Mouse (Mus musculus): ENCODE measurements around the gene Oxld1. TPM values are rescaled to one million over a fixed set of nuclear protein-coding genes. Genes with fewer than 3 reads are reported as not detected.
A peak's percentile ranks its signal among the peaks of the same experiment; 100 is the strongest.

The Oxld1 gene
- total RNA-seq (2018; cell fraction: chromatin; rRNA removed), result 10 to 100 TPM in 1 of 26 experiments, 1 to 10 TPM in 16, under 1 TPM in 1, not detected in 8; 0.70 to 11.6 (median 3.5) TPM
- total RNA-seq (2018; cell fraction: cytosol; rRNA removed), result 10 to 100 TPM in 1 of 26 experiments, 1 to 10 TPM in 25; 1.6 to 10.5 (median 7.5) TPM
- 10 to 100 TPM in 1 of 26 experiments, 1 to 10 TPM in 18, under 1 TPM in 1, not detected in 6; 0.99 to 10.5 (median 2.7) TPM for total RNA-seq (2018; cell fraction: nucleus; rRNA removed)
- 2.6 to 10.4 TPM (median 6.3 TPM) in 3 replicates for polyA plus RNA-seq (2018)

DNA sequence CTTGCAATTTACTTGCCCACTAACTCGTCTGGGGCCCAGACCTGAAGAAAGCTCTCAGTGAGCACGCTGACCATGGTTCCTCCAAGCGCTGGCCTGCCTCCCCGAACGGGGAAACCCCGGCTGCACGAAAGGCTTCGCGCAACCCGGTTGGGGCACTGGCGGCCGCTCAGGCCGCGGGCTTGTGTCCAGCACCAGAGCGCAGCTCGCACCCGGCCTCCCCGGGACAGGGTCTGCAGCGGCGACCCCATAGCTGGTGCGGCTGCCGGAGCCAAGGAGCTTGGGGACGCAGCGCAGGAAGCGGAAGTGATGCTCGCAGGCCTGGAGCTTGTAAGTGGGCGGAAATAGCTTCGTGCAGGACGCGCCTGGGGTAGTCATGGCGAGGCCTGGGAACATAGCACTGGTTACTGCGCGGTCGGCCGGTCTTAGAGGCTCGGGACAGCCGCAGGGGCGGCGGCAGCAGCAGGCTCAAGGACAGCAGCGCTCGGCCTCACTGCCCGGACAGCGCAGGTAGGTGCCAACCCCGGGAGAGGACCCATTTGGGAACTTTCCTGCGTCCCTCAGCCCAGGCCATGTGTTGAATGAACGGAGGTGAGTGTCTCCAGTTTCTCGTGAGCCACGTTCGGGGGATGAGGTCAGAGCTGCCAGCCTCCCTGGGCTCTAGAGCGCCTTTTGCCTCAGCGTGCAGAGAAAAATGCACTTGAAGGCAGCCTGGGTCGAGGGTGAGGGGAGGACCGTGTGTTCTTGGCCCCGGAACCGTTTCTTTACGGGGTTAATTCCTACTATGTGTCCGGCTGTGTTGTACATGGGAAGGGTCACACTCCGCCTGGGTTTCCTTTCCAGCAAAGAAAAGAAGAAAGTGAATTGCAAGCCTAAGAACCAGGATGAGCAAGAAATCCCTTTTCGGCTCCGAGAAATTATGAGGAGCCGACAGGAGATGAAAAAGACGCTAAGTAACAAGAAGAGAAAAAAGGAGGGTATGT is at the start of gene Oxld1, which contains the start of gene Ccdc137:
Oxld1 (minus strand) TSS at position 297 of the 980 bp plus-strand sequence.
Ccdc137 (plus strand) TSS at position 344 of the 980 bp plus-strand sequence.
- H3K79me2 ChIP-seq (ENCODE audit: inconsistent target), result peaks cover 20% of the 10 kb centered on the region; the same call in 1 of the 2 replicates
- H3K4me3 ChIP-seq (ENCODE audit: inconsistent target), result peak within 1 kb of the TSS; percentile 77
- H3K27ac ChIP-seq, result peak within 1 kb of the TSS; percentile 67
- H3K36me3 ChIP-seq (ENCODE audit: inconsistent target), result peaks cover 19% of the 10 kb centered on the region; the same call in 1 of the 2 replicates
- 4% methylated on average over 59 of the region's 62 CpGs for WGBS (ENCODE audit: missing documents)

GRCm38 (mm10) chr11:120506899-120507298 is 49.0 kb upstream of the Oxld1 start:
- WGBS (ENCODE audit: missing documents), result 77% methylated on average over 4 of the region's 4 CpGs

GRCm38 (mm10) chr11:120505661-120506060 is 47.8 kb upstream of the Oxld1 start:
- H3K79me2 ChIP-seq (ENCODE audit: inconsistent target), result no peaks in the 10 kb centered on the region
- no peaks in the 10 kb centered on the region for H3K36me3 ChIP-seq (ENCODE audit: inconsistent target)
- no peak overlapping the region for H3K27ac ChIP-seq
- H3K4me3 ChIP-seq (ENCODE audit: inconsistent target), result no peak overlapping the region
- 94% methylated on average over 1 of the region's 3 CpGs for WGBS (ENCODE audit: missing documents)

More at GRCm38 (mm10) chr11:120506899-120507298, 49.0 kb upstream of the Oxld1 start:
- Histone ChIP-seq H3K79me2 (ENCODE audit: inconsistent target) (no peaks in the 10 kb centered on the region), H3K27ac (no peak overlapping the region), H3K4me3 (ENCODE audit: inconsistent target) (no peak overlapping the region), H3K36me3 (ENCODE audit: inconsistent target) (no peaks in the 10 kb centered on the region)

GRCm38 (mm10) chr11:120501701-120502100 is 43.8 kb upstream of the Oxld1 start:
- Histone ChIP-seq H3K4me3 (ENCODE audit: inconsistent target) (no peak overlapping the region), H3K27ac (no peak overlapping the region), H3K79me2 (ENCODE audit: inconsistent target) (no peaks in the 10 kb centered on the region), H3K36me3 (ENCODE audit: inconsistent target) (peaks cover 11% of the 10 kb centered on the region; the same call in 1 of the 2 replicates)
- 72% methylated on average over 4 of the region's 4 CpGs for WGBS (ENCODE audit: missing documents)

DNA sequence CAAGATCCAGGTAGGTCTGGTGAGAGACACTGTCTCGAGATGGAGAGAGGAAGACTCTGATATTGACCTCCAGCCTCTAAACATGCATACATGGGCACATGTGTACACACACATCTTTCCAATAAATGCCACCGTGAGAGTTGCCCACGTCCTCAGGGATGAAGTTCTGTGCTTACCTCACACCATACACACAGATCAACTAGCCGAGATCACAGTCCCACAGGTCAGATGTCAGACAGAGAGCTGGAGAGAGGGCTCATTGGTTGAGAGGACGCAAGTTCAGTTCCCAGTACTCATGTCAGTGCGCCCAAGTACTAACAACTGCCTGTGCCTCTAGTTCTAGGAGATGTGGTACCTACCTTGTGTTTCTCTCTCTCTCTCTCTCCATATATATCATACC is 43.1 kb upstream of the Oxld1 start:
- Histone ChIP-seq H3K27ac (no peak overlapping the region), H3K79me2 (ENCODE audit: inconsistent target) (no peaks in the 10 kb centered on the region), H3K4me3 (ENCODE audit: inconsistent target) (no peak overlapping the region), H3K36me3 (ENCODE audit: inconsistent target) (peaks cover 17% of the 10 kb centered on the region; the same call in 1 of the 2 replicates)
- 69% methylated on average over 6 of the region's 6 CpGs for WGBS (ENCODE audit: missing documents)

- Histone ChIP-seq H3K27ac (no peak overlapping the region), H3K79me2 (ENCODE audit: inconsistent target) (no peaks in the 10 kb centered on the region), H3K36me3 (ENCODE audit: inconsistent target) (peaks cover 22% of the 10 kb centered on the region; the same call in 1 of the 2 replicates), H3K4me3 (ENCODE audit: inconsistent target) (no peak overlapping the region)
- WGBS (ENCODE audit: missing documents), result 33% methylated on average over 3 of the region's 3 CpGs
Measured at GRCm38 (mm10) chr11:120500357-120500756, 42.5 kb upstream of the Oxld1 start.

DNA sequence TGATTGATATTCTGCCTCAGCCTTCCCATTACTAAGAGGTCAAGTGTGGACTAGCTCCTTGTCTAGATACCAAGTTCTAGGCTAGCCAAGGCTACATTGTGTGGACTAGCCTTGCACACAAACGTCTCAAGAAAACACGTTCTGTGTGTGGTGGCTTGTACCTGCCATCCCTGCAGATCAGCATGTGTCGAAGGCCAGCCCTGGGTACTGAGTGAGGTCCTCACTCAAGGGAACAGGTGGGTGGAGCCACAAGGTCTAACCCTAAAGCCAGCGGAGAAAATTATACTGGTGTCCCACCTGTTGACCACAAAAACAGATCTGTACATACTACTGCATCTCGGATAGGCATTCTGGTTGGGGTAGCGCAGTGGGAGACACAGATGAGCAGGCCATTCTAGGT is 42.0 kb upstream of the Oxld1 start:
- 87% methylated on average over 5 of the region's 6 CpGs for WGBS (ENCODE audit: missing documents)
- peaks cover 27% of the 10 kb centered on the region; the same call in 1 of the 2 replicates for H3K36me3 ChIP-seq (ENCODE audit: inconsistent target)

GRCm38 (mm10) chr11:120498891-120499290 is 41.0 kb upstream of the Oxld1 start:
- WGBS (ENCODE audit: missing documents), result 97% methylated on average over 4 of the region's 5 CpGs
- Histone ChIP-seq H3K27ac (no peak overlapping the region), H3K36me3 (ENCODE audit: inconsistent target) (peaks cover 31% of the 10 kb centered on the region; the same call in 1 of the 2 replicates), H3K4me3 (ENCODE audit: inconsistent target) (no peak overlapping the region), H3K79me2 (ENCODE audit: inconsistent target) (peaks cover 3% of the 10 kb centered on the region)

More for the DNA sequence above, 42.0 kb upstream of the Oxld1 start:
- Histone ChIP-seq H3K27ac (no peak overlapping the region), H3K4me3 (ENCODE audit: inconsistent target) (no peak overlapping the region), H3K79me2 (ENCODE audit: inconsistent target) (no peaks in the 10 kb centered on the region)

- Histone ChIP-seq H3K36me3 (ENCODE audit: inconsistent target) (peaks cover 31% of the 10 kb centered on the region; the same call in 1 of the 2 replicates), H3K79me2 (ENCODE audit: inconsistent target) (peaks cover 10% of the 10 kb centered on the region), H3K27ac (no peak overlapping the region), H3K4me3 (ENCODE audit: inconsistent target) (no peak overlapping the region)
- WGBS (ENCODE audit: missing documents), result 95% methylated on average over 12 of the region's 12 CpGs
Measured at GRCm38 (mm10) chr11:120498226-120498625, 40.4 kb upstream of the Oxld1 start.

DNA sequence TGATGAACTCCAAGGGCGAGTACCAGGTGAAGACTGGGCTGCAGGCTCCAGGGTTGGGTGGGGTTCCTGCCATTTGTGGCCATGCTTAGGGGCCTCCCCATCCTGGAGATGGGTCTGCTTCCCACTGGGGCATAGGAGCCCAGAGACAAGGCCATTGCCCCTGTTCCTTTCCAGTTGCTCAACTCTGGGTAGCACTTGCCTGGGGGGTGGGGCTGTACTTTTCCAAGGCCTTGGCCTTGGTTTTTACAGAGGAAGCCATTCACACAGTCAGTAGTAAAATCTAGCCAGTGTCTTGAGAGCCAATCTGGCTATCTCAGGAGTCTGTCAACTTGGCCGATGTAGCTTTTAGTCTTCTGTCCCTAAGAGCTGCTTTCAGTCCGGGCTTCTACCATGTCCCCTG is 39.6 kb upstream of the Oxld1 start:
- H3K79me2 ChIP-seq (ENCODE audit: inconsistent target), result peaks cover 14% of the 10 kb centered on the region
- WGBS (ENCODE audit: missing documents), result 98% methylated on average over 3 of the region's 3 CpGs
- H3K4me3 ChIP-seq (ENCODE audit: inconsistent target), result no peak overlapping the region
- H3K27ac ChIP-seq, result no peak overlapping the region
- peaks cover 31% of the 10 kb centered on the region; the same call in 1 of the 2 replicates for H3K36me3 ChIP-seq (ENCODE audit: inconsistent target)

- no peak overlapping the region for H3K27ac ChIP-seq
- peaks cover 14% of the 10 kb centered on the region for H3K79me2 ChIP-seq (ENCODE audit: inconsistent target)
- H3K4me3 ChIP-seq (ENCODE audit: inconsistent target), result no peak overlapping the region
- 100% methylated on average over 3 of the region's 3 CpGs for WGBS (ENCODE audit: missing documents)
- H3K36me3 ChIP-seq (ENCODE audit: inconsistent target), result peaks cover 31% of the 10 kb centered on the region; the same call in 1 of the 2 replicates
Measured at GRCm38 (mm10) chr11:120493911-120494310, 36.0 kb upstream of the Oxld1 start.

- peaks cover 35% of the 10 kb centered on the region; the same call in 1 of the 2 replicates for H3K36me3 ChIP-seq (ENCODE audit: inconsistent target)
- WGBS (ENCODE audit: missing documents), result 80% methylated on average over 3 of the region's 3 CpGs
- H3K79me2 ChIP-seq (ENCODE audit: inconsistent target), result peaks cover 14% of the 10 kb centered on the region
- peak overlapping the region; percentile 82 for H3K27ac ChIP-seq
- peak overlapping the region; percentile 72 for H3K4me3 ChIP-seq (ENCODE audit: inconsistent target)
Measured at GRCm38 (mm10) chr11:120493351-120493750, 35.5 kb upstream of the Oxld1 start.

- Histone ChIP-seq H3K4me3 (ENCODE audit: inconsistent target) (peak overlapping the region; percentile 72), H3K27ac (peak overlapping the region; percentile 82), H3K36me3 (ENCODE audit: inconsistent target) (peaks cover 40% of the 10 kb centered on the region; the same call in 1 of the 2 replicates), H3K79me2 (ENCODE audit: inconsistent target) (peaks cover 14% of the 10 kb centered on the region)
- 36% methylated on average over 3 of the region's 3 CpGs for WGBS (ENCODE audit: missing documents)
Measured at GRCm38 (mm10) chr11:120492878-120493203, 35.0 kb upstream of the Oxld1 start.

DNA sequence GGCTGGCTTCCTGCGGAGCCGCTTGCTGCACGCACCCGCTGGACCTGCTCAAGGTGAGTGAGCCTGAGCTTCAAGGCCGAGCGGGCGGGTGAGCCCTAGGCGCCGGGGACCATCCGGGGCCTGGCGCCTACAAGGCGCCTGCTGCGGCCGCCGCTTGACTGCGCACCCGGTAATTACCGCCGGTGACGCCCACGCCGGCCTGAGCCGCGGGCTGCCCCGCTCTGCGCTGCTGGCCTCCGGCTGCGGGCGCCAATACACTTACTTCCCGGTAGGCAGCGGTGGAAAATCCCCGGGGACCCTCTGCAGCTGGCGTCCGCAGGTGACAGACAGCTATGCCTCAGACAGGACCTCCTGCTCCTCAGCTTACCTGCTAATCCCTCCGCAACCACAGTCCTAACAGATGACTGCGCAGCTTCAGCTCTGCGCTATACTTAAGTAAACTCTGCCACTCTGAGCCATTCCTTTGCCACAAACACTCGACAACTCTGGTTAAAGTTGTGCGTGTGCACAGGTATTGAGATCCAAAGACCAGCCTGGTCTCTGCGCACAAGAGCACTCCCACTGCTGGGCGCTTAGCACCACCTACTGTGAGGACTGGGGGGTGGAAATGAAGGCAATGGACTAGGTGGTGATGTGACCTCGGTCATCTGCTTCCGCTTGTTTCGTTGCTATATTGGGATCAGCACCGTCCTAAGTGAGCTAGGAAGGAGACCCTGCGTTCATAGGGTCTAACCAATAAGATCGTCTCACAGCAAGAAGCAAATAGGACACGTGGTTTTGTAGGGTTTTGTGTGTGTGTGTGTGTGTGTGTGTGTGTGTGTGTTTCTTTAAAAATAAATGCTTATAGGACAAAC is 34.4 kb upstream of the Oxld1 start:
- H3K36me3 ChIP-seq (ENCODE audit: inconsistent target), result peaks cover 40% of the 10 kb centered on the region; the same call in 1 of the 2 replicates
- peak overlapping the region; percentile 82 for H3K27ac ChIP-seq
- H3K79me2 ChIP-seq (ENCODE audit: inconsistent target), result peaks cover 14% of the 10 kb centered on the region
- peak overlapping the region; percentile 72 for H3K4me3 ChIP-seq (ENCODE audit: inconsistent target)
- WGBS (ENCODE audit: missing documents), result under 1% methylated on average over 44 of the region's 48 CpGs

Measured in macrophage (primary cell).